Mouse (Mus musculus) C2C12 (cell line): Measurements from ENCODE around the gene Bcas3. TPM values are rescaled to one million over a fixed set of nuclear protein-coding genes. Genes with fewer than 3 reads are reported as not detected.

Experiments
- H3K27me3 ChIP-seq: one replicate; pipeline ENCODE4 v1.6.1; 2011; ENCODE audit not compliant: control insufficient read depth, insufficient read depth, insufficient read length
- H3K36me3 ChIP-seq: one replicate; pipeline ENCODE4 v1.6.1; 2011; ENCODE audit not compliant: control insufficient read depth, insufficient read depth
- H3K4me3 ChIP-seq: one replicate; pipeline ENCODE4 v1.5.1; 2011; ENCODE audit warnings: mild to moderate bottlenecking, control low read depth; ENCODE audit not compliant: poor library complexity, insufficient read depth, severe bottlenecking
- H3K79me2 ChIP-seq: one replicate; pipeline ENCODE4 v1.6.1; 2011; ENCODE audit not compliant: control insufficient read depth, insufficient read depth
- H3K79me3 ChIP-seq: one replicate; pipeline ENCODE4 v1.6.1; 2011; ENCODE audit warnings: low read depth, control low read depth
- H3ac ChIP-seq: one replicate; pipeline ENCODE3; 2011; ENCODE audit warnings: low read depth; ENCODE audit not compliant: control insufficient read depth, insufficient read length
- CEBPB ChIP-seq: IDR thresholded peaks from one replicate; pipeline ENCODE4 v1.6.1; 2011; ENCODE audit warnings: low read depth, mild to moderate bottlenecking, control low read depth, moderate library complexity
- CTCF ChIP-seq: IDR thresholded peaks from one replicate; pipeline ENCODE4 v1.5.1; 2011; ENCODE audit not compliant: control insufficient read depth, insufficient read depth, insufficient read length
- FOSL1 ChIP-seq: IDR thresholded peaks from one replicate; pipeline ENCODE4 v1.8.0; 2011; ENCODE audit warnings: mild to moderate bottlenecking, low read length; ENCODE audit not compliant: poor library complexity, insufficient read depth, severe bottlenecking
- MAX ChIP-seq: IDR thresholded peaks from one replicate; pipeline ENCODE4 v1.6.1; 2011; ENCODE audit warnings: mild to moderate bottlenecking, control low read depth
- MYOD1 ChIP-seq: IDR thresholded peaks from one replicate; pipeline ENCODE4 v1.6.1; 2011; ENCODE audit warnings: low read depth; ENCODE audit not compliant: control insufficient read depth, insufficient read length
- MYOG ChIP-seq: IDR thresholded peaks from one replicate; pipeline ENCODE4 v1.6.1; 2011; ENCODE audit not compliant: control insufficient read depth, insufficient read length; ENCODE audit errors: extremely low read depth
- USF1 ChIP-seq: IDR thresholded peaks from one replicate; pipeline ENCODE4 v1.6.1; 2011; ENCODE audit warnings: low read depth, mild to moderate bottlenecking, control low read depth, moderate library complexity
- polyA plus RNA-seq: library from polyadenylated mRNA; unstranded; fragments of >200 nt; fragmentation: generic; extraction: Trizol; gene quantifications from one replicate; pipeline ENCODE4 v1.2.1, GENCODE M21; 2012; ENCODE audit warnings: missing spikeins

Gene Bcas3
- polyA plus RNA-seq, 1 experiment: 11.1 TPM

DNA sequence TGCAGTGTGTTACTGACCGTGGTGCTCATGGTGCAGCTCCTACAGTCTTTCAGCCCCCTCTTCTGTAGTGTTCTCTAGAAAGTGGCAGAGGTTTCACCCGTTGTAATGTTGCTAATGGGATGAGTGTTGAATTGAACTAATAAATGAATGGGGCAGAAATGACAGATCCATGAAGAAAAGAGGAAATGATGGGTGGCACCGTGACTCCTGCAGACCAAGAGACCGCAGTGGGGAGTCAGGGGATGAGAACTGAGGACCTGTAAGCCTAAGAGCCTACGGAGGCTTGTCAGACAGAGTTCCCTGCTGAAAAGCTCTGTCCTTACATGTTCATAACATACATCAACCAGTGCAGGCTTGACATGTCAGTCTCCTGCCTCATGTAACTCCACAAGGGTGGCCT lies 336.3 kb downstream of the Bcas3 start:
- no peak overlapping the region for H3K4me3 ChIP-seq
- H3K27me3 ChIP-seq: no peaks in the 10 kb centered on the region
- no peak for TF ChIP-seq MYOG
- TF ChIP-seq CTCF: no peak
- TF ChIP-seq USF1: no peak
- TF ChIP-seq CEBPB: no peak
- TF ChIP-seq MYOD1: no peak
- no peaks in the 10 kb centered on the region for H3K79me2 ChIP-seq
- no peak overlapping the region for H3ac ChIP-seq
- H3K79me3 ChIP-seq: no peaks in the 10 kb centered on the region
- no peaks in the 10 kb centered on the region for H3K36me3 ChIP-seq

- TF ChIP-seq MYOD1 (no peak), MAX (no peak), CEBPB (no peak), FOSL1 (no peak), CTCF (no peak), MYOG (no peak), USF1 (no peak)
These were observed 338.3 kb downstream of the Bcas3 start for GRCm38 (mm10) chr11:85691285-85691684.

DNA sequence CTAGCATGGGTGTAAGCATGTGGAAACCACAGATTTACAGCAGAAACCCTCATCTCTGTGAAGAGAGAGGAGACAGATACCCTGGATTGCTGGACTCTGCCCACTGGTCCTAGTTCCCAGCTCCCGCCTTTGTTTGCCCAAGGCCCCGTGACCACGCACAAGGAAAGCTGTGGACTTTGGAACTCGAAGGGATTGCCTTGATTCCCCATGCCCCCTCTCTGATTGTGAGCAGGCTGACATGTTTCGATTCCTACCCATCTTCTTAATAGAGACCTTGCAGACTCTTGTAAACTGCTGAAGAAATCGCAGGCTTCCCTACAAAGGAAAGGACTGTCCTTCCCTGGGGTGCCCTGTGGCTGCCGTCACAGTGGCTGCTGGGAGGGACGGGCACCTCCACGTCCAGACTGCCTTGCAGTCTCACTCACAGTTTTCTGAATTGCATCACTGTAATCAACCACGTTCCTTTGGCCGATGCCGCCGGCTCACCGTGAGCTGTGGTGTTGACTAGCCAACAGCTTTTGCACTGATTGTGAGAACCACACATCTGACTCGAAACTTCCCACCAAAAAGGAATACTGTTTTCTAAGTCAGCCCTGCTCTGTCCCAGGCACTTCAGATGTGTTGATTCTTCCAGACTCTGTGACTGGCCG lies 342.8 kb downstream of the Bcas3 start:
- Histone ChIP-seq H3K27me3 (no peaks in the 10 kb centered on the region), H3ac (no peak overlapping the region), H3K79me2 (no peaks in the 10 kb centered on the region), H3K79me3 (no peaks in the 10 kb centered on the region), H3K4me3 (no peak overlapping the region), H3K36me3 (no peaks in the 10 kb centered on the region)
- no peak for TF ChIP-seq CTCF
- no peak for TF ChIP-seq USF1

More at GRCm38 (mm10) chr11:85691285-85691684, 338.3 kb downstream of the Bcas3 start:
- no peaks in the 10 kb centered on the region for H3K79me3 ChIP-seq
- H3K79me2 ChIP-seq: no peaks in the 10 kb centered on the region
- H3ac ChIP-seq: no peak overlapping the region
- H3K27me3 ChIP-seq: no peaks in the 10 kb centered on the region
- no peaks in the 10 kb centered on the region for H3K36me3 ChIP-seq
- H3K4me3 ChIP-seq: no peak overlapping the region

GRCm38 (mm10) chr11:85696491-85697398 lies 343.8 kb downstream of the Bcas3 start:
- H3K27me3 ChIP-seq: no peaks in the 10 kb centered on the region
- no peak overlapping the region for H3ac ChIP-seq
- no peak overlapping the region for H3K4me3 ChIP-seq
- H3K36me3 ChIP-seq: no peaks in the 10 kb centered on the region
- TF ChIP-seq MAX (no peak), FOSL1 (no peak), CTCF (no peak), MYOD1 (no peak), MYOG (no peak), USF1 (no peak), CEBPB (no peak)
- no peaks in the 10 kb centered on the region for H3K79me3 ChIP-seq
- H3K79me2 ChIP-seq: no peaks in the 10 kb centered on the region

DNA sequence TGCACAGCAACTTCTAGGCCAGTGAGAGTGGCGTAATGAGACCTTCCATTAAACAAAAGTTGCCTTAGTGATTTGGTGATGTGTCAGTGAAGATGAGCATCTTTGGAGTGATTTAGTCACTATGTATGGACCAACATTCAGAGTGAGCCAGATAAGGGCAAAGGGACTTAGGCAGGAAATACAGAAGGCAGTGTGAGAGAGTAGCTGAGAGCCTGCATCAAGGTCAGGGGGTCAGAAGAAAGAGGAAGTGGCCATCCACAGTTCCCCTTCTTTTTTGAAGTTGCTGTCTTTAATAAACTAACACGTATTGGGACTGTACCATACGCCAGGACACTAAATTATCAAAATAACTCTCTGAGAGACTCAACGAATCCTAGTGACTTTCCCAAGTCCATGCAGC lies 344.5 kb downstream of the Bcas3 start:
- TF ChIP-seq CEBPB (no peak), MYOG (no peak), CTCF (no peak), MYOD1 (no peak), FOSL1 (no peak), USF1 (no peak), MAX (no peak)
- H3K79me3 ChIP-seq: no peaks in the 10 kb centered on the region
- H3ac ChIP-seq: no peak overlapping the region
- H3K4me3 ChIP-seq: no peak overlapping the region
- H3K27me3 ChIP-seq: no peaks in the 10 kb centered on the region
- no peaks in the 10 kb centered on the region for H3K79me2 ChIP-seq
- H3K36me3 ChIP-seq: no peaks in the 10 kb centered on the region

DNA sequence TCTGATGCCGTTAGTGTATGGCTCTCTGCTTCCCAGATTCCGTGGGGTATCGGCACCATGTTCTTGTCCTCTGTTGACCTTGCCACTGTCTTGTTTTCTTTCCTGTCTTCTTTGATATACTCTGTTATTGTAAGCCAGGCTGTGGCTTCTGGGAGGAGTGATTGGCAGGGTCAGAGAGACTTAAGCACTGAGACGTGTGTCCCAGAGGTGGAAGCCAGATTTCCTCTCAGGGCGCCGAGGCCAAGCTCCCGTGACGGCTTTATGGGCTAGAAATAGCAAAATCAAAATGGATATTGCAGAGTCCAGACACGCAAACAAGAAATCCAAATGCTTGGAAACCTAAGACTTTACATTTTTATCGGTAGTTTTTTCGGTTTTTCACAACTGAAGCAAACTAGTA lies 345.3 kb downstream of the Bcas3 start:
- H3K4me3 ChIP-seq: no peak overlapping the region
- no peaks in the 10 kb centered on the region for H3K79me3 ChIP-seq
- no peaks in the 10 kb centered on the region for H3K79me2 ChIP-seq
- H3K27me3 ChIP-seq: no peaks in the 10 kb centered on the region
- TF ChIP-seq MAX (no peak), CTCF (no peak), CEBPB (no peak), FOSL1 (no peak), MYOG (no peak), MYOD1 (no peak), USF1 (no peak)
- H3K36me3 ChIP-seq: no peaks in the 10 kb centered on the region
- H3ac ChIP-seq: no peak overlapping the region
